In the genomic region with DNA sequence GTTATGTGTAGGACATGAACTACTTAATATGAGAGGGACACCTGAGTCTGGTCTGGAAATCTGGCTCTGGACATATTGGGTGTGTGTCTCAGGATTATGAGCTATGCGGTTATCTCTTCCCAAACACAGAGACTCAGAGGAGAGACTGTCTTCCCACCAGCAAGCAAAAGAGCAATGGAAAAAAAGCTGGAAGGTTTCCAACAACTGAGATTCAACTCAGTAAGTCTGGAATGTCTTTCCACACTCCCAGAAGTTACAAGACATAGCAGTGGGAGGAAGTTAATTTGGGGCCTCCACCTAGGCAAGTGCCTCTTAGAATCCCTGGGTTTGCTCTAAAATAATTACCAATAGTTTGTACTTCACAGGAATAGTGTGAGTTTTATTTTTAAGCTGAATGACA, we compare ENCODE assay signal across 30 mouse cellular contexts. TPM values are rescaled to one million over a fixed set of nuclear protein-coding genes. Genes with fewer than 3 reads are reported as not detected.
DNase-seq lines count a peak whose midpoint lies in the region; ATAC-seq and TF ChIP-seq lines count a peak whose summit lies in the region.
"Had no signal": no experiment of that assay in that cellular context is flagged by ENCODE, and none has a peak within 500 bp of the region (broad histone marks: within the 10 kb centered on the region; RNA-seq: fewer than 3 reads in every experiment).

No protein-coding gene starts in this region.

- H3K27ac ChIP-seq in kidney, adult 2 months (ENCODE audit: insufficient read depth, low read depth, low read length) = peak overlapping the region; percentile 9; the same call in 1 of the 2 replicates
- H3K27ac ChIP-seq in kidney, embryonic 15.5 days = no peak overlapping the region
- H3K27ac ChIP-seq in liver, adult 2 months (replicated peaks; ENCODE audit: insufficient read depth, low read depth, low read length) = no peak overlapping the region
- no peak overlapping the region for H3K27ac ChIP-seq in liver, embryonic 12.5 days
- no peak overlapping the region for H3K27ac ChIP-seq in neural tube, embryonic 15.5 days (replicated peaks)
- H3K27ac ChIP-seq: embryonic facial prominence, embryonic 13.5 days; forebrain, embryonic 10.5 days; forebrain, embryonic 13.5 days; hindbrain, embryonic 14.5 days; hindbrain, postnatal 0 days had no signal

- H3K27me3 ChIP-seq in kidney, adult 2 months (replicated peaks; ENCODE audit: control insufficient read depth, insufficient read depth, low read length) = no peaks in the 10 kb centered on the region
- H3K27me3 ChIP-seq in kidney, embryonic 15.5 days = no peaks in the 10 kb centered on the region
- no peaks in the 10 kb centered on the region for H3K27me3 ChIP-seq in liver, adult 2 months (ENCODE audit: control insufficient read depth, insufficient read depth, low read length)
- no peaks in the 10 kb centered on the region for H3K27me3 ChIP-seq in liver, embryonic 12.5 days (replicated peaks)
- H3K27me3 ChIP-seq in neural tube, embryonic 15.5 days (replicated peaks) = no peaks in the 10 kb centered on the region
- H3K27me3 ChIP-seq: CH12.LX; embryonic facial prominence, embryonic 13.5 days; forebrain, embryonic 13.5 days; Patski had no signal

- TF ChIP-seq POLR2A in kidney, adult 2 months (IDR thresholded peaks at IDR 0.05; ENCODE audit: low read depth, low read length) = no peak
- no peak for TF ChIP-seq POLR2A in liver, adult 2 months (IDR thresholded peaks at IDR 0.05; ENCODE audit: extremely low read depth, insufficient read depth, low read length)

- WGBS in kidney, adult 2 months = 82% methylated on average over 1 of the region's 1 CpGs
- 89% methylated on average over 1 of the region's 1 CpGs for WGBS in kidney, embryonic 15.5 days
- WGBS in liver, adult 2 months = 88% methylated on average over 1 of the region's 1 CpGs
- WGBS in liver, embryonic 12.5 days (ENCODE audit: insufficient replicate concordance) = 79% methylated on average over 1 of the region's 1 CpGs
- WGBS in neural tube, embryonic 15.5 days = 94% methylated on average over 1 of the region's 1 CpGs

- no peaks in the 10 kb centered on the region for H3K4me1 ChIP-seq in kidney, adult 2 months (ENCODE audit: control insufficient read depth, insufficient read depth, low read length)
- H3K4me1 ChIP-seq in kidney, embryonic 15.5 days = no peaks in the 10 kb centered on the region
- H3K4me1 ChIP-seq in liver, adult 2 months (ENCODE audit: control insufficient read depth, insufficient read depth, low read length) = no peaks in the 10 kb centered on the region
- H3K4me1 ChIP-seq in liver, embryonic 12.5 days = no peaks in the 10 kb centered on the region
- no peaks in the 10 kb centered on the region for H3K4me1 ChIP-seq in neural tube, embryonic 15.5 days
- H3K4me1 ChIP-seq: forebrain, embryonic 13.5 days had no signal

- peak; percentile 52; the same call in 1 of the 2 replicates for ATAC-seq in frontal cortex, adult (ENCODE audit: low TSS enrichment)
- ATAC-seq in kidney, embryonic 15.5 days (replicated peaks; ENCODE audit: low FRiP score) = no peak
- no peak for ATAC-seq in liver, embryonic 12.5 days
- ATAC-seq in neural tube, embryonic 15.5 days (ENCODE audit: low FRiP score) = no peak
- ATAC-seq: forebrain, embryonic 13.5 days; forebrain, embryonic 16.5 days; hindbrain, postnatal 0 days; inflammation-experienced regulatory T-cells, adult 6 months; Patski had no signal

- TF ChIP-seq CTCF in kidney, adult 2 months (conservative IDR thresholded peaks at IDR 0.05; ENCODE audit: insufficient read depth, insufficient read length, low read depth, low read length) = no peak
- no peak for TF ChIP-seq CTCF in liver, adult 2 months (IDR thresholded peaks at IDR 0.05; ENCODE audit: low read depth, low read length)

- DNase-seq in frontal cortex, postnatal 14 days (ENCODE audit: low spot score in 2 of 2) = no peak
- no peak for DNase-seq in kidney, adult 2 months
- peak; percentile 21 for DNase-seq in liver, adult 2 months (ENCODE audit: extremely low read depth, low read depth, low spot score)
- DNase-seq in brain, adult 2 months (ENCODE audit: low read depth, low spot score) = peak; percentile 54
- DNase-seq: adrenal gland, postnatal 10 days; adrenal gland, postnatal 36 days; B cell, adult 2 months; cerebellum, adult 11 months; cerebellum, adult 2 months; cerebellum, adult 9-11 months; cerebellum, postnatal 25 days; gastrocnemius, postnatal 25 days; heart, adult 18-20 months; heart, postnatal 10 days; heart, postnatal 36 days had no signal

- no peak overlapping the region for H3K4me2 ChIP-seq in kidney, embryonic 15.5 days
- no peak overlapping the region for H3K4me2 ChIP-seq in liver, embryonic 12.5 days
- H3K4me2 ChIP-seq in neural tube, embryonic 15.5 days = no peak overlapping the region
- H3K4me2 ChIP-seq: embryonic facial prominence, embryonic 13.5 days; forebrain, embryonic 13.5 days; hindbrain, embryonic 14.5 days had no signal

- H3K4me3 ChIP-seq in kidney, adult 2 months (ENCODE audit: insufficient read depth, low read depth, low read length) = no peak overlapping the region
- no peak overlapping the region for H3K4me3 ChIP-seq in kidney, embryonic 15.5 days (replicated peaks)
- H3K4me3 ChIP-seq in liver, adult 2 months (ENCODE audit: insufficient read depth, low read depth, low read length) = no peak overlapping the region
- H3K4me3 ChIP-seq in liver, embryonic 12.5 days = no peak overlapping the region
- no peak overlapping the region for H3K4me3 ChIP-seq in neural tube, embryonic 15.5 days (replicated peaks)
- H3K4me3 ChIP-seq: embryonic facial prominence, embryonic 13.5 days; forebrain, embryonic 10.5 days; forebrain, embryonic 13.5 days had no signal

- no peaks in the 10 kb centered on the region for H3K79me2 ChIP-seq in liver, adult 2 months (ENCODE audit: control insufficient read depth, insufficient read depth, low read length)

- no peaks in the 10 kb centered on the region for H3K36me3 ChIP-seq in kidney, adult 2 months (ENCODE audit: control insufficient read depth, insufficient read depth, low read length)
- no peaks in the 10 kb centered on the region for H3K36me3 ChIP-seq in kidney, embryonic 15.5 days
- H3K36me3 ChIP-seq in liver, adult 2 months (ENCODE audit: control insufficient read depth, insufficient read depth, low read length) = no peaks in the 10 kb centered on the region
- H3K36me3 ChIP-seq in liver, embryonic 12.5 days = no peaks in the 10 kb centered on the region
- no peaks in the 10 kb centered on the region for H3K36me3 ChIP-seq in neural tube, embryonic 15.5 days
- H3K36me3 ChIP-seq: embryonic facial prominence, embryonic 13.5 days; forebrain, embryonic 10.5 days; G1E had no signal

- no peak overlapping the region for H3K9ac ChIP-seq in kidney, embryonic 15.5 days
- H3K9ac ChIP-seq in liver, adult 2 months (ENCODE audit: low read depth, low read length) = no peak overlapping the region
- no peak overlapping the region for H3K9ac ChIP-seq in liver, embryonic 12.5 days
- H3K9ac ChIP-seq in neural tube, embryonic 15.5 days (replicated peaks) = no peak overlapping the region
- H3K9ac ChIP-seq: embryonic facial prominence, embryonic 13.5 days; forebrain, embryonic 13.5 days; hindbrain, embryonic 14.5 days had no signal

- H3K9me3 ChIP-seq in kidney, embryonic 15.5 days (replicated peaks) = no peaks in the 10 kb centered on the region
- no peaks in the 10 kb centered on the region for H3K9me3 ChIP-seq in liver, embryonic 12.5 days (replicated peaks)
- no peaks in the 10 kb centered on the region for H3K9me3 ChIP-seq in neural tube, embryonic 15.5 days (replicated peaks)
- H3K9me3 ChIP-seq: embryonic facial prominence, embryonic 13.5 days; forebrain, embryonic 10.5 days; forebrain, embryonic 13.5 days had no signal

RNA-seq across cellular contexts. Expression of a gene that starts 44.6 kb away (rescaled TPM):
- polyA plus RNA-seq in kidney, adult 2 months (2012; rRNA removed) = 8.9 and 11.8 TPM in 2 replicates
- 2.9 and 5.9 TPM in 2 replicates for polyA plus RNA-seq in kidney, embryonic 15.5 days (2015; fragmentation: Nextera tagmentation; extraction: Ambion mirVana)
- 0.92 and 1.3 TPM in 2 replicates for total RNA-seq in liver, adult 2 months (2014; rRNA removed)
- 3.1 and 3.6 TPM in 2 replicates for polyA plus RNA-seq in liver, adult 2 months (2012; rRNA removed)
- polyA plus RNA-seq in liver, embryonic 12.5 days (2016; fragmentation: Nextera tagmentation; extraction: Ambion mirVana) = 11.4 and 15.6 TPM in 2 replicates
- 12.8 and 13.9 TPM in 2 replicates for polyA plus RNA-seq in neural tube, embryonic 15.5 days (2015; fragmentation: Nextera tagmentation; extraction: Ambion mirVana)
- total RNA-seq: CH12.LX; common myeloid progenitor, adult 5-6 weeks had no signal
- polyA plus RNA-seq: G1E; inflammation-experienced regulatory T-cells, adult 6 months; Patski had no signal

Comparison
In these comparisons a context has a peak if more than half of its experiments do, and no peak if none do; other contexts are left out.
1. DNase-seq: peak in liver, adult 2 months (single experiment) and brain, adult 2 months (single experiment); none in frontal cortex, postnatal 14 days (0 of 2) and kidney, adult 2 months (single experiment).